Mouse (Mus musculus): ENCODE data around the gene Atp6v1e2. TPM values are rescaled to one million over a fixed set of nuclear protein-coding genes. Genes with fewer than 3 reads are reported as not detected.

The Atp6v1e2 gene
- total RNA-seq (2022): not detected

DNA sequence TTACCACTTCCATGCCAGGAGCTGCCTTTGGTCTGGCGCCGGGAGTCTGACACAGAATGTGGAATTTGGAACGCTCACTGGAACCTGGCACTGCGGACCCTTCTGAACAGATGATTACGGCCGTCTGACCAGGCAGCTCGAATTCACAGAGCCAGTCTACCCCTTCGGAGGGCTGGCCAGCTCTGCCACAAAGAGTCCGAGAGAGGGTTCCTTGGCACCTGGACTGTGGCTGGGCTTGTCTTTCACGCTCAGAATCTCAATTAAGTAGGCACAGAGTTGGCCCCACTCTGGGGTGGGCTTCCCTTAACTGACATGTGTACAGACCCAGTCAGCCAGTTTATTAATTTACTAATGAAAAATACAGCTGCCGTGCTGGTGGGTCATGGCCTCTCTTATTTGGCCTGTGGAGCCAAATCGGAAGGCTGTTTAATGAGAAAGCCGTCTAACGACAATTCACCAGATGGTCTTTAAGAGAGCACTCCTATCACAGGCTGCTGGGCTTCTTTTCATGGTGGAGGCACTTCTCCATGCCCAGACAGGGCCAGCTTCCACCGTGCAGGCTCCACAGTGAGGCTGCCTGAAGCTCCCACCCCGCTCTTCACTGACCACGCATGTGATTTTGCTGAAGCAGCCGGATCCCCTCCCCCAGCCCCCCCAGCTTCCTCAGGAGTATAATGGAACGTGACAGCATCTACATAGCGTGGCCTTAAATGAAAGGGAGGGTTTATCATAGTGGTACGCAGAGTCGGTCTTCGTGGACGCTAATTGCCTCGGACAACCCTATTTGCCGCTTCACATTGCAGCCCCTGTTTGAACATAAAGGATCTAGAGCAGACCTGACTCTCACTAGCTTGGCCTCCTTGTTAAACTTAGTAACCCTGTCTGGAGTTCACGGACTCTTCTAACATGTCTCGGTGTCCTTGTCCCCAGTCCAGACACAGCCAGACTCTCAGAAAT, at the start of gene Atp6v1e2:
Gene Atp6v1e2, minus strand, starts transcription at position 58 of the 957 bp plus-strand sequence.
- DNase-seq (ENCODE audit: low spot score in 2 of 2): no peak

DNA sequence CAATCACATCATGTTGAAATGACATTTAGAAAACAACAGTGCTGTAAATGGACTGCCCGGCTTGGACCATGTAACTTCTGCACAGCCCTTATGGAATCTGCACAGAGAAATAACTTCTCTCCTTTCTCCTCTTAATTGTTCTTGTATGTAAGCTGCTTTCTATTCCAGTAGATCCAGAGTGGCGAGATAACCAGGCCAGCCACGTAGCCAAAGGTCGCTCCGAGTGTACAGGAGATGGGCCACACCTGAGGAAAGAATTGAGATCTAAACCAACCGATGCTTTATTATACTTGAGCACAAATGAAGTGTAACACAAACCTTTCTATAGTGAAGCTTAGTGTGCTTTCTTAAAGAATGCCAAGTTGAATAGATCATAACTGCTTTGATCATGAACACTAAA, 49.6 kb upstream of the Atp6v1e2 start:
- no peak for DNase-seq (ENCODE audit: low spot score in 2 of 2)

DNA sequence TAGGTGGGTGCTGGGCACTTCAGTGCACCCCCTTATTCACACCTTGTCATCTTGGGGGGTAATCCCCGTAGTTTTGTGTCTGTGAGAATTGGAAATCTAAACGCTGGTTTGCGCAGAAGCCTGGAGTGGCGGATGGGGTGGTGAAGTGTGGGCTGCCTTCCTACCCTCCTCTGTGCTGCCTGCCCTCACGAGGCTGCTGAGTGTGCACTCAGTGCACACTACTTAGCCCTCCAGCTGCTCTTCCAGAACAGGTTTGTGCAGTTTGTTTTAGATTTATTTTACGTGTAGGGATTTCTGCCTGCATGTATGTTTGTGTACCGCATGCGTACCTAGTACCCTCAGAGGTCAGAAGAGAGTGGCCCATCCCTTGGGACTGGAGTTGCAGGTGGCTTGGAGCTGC, 43.6 kb upstream of the Atp6v1e2 start:
- DNase-seq (ENCODE audit: low spot score in 2 of 2): no peak

DNA sequence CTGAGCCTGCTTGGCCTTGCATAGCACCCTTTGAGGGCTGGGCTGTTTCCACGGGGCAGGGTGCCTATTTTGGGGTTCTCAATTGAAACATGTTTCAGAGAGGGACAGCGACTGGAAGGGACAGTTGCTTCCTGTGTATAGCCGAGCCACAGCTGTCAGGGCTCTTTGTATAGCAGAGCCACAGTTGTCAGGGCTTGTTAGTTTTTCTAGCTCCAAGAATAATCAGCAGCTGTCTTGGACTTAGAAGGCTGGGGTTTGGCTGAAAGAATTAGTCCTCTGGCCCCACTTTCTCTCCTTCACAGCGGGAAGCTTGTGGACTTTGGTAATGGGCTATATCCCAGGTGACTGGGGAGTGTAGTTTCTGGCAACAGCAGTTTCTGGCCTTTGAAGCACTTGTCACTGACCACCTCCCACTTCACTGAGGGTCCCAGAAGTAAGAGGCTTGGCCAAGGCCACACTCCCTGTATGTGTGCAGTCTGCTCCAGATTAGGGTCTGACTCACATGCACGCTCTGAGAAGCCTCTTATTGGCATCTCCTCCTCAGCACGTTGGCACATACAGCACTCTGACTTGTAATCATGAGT, 41.0 kb upstream of the Atp6v1e2 start:
- DNase-seq (ENCODE audit: low spot score in 2 of 2): no peak

DNA sequence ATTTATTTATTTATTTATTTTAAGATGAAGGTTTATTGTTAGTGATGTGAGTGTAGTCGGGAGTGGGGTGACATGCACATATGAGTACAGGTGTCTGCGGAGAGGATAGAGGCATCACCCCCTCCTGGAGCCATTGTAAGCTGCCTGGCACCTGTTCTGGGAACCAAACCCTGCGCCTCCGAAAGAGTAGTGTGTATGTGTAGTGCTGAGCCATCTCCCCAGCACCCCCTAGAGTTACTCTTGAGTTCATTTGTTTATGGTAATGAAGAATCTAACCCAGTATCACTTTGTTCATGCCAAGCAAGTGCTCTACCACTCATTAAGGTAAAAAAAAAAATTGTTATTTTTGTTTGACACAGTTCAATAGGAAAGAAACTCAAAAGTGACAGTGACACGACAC, 40.5 kb upstream of the Atp6v1e2 start:
- no peak for DNase-seq (ENCODE audit: low spot score in 2 of 2)

DNA sequence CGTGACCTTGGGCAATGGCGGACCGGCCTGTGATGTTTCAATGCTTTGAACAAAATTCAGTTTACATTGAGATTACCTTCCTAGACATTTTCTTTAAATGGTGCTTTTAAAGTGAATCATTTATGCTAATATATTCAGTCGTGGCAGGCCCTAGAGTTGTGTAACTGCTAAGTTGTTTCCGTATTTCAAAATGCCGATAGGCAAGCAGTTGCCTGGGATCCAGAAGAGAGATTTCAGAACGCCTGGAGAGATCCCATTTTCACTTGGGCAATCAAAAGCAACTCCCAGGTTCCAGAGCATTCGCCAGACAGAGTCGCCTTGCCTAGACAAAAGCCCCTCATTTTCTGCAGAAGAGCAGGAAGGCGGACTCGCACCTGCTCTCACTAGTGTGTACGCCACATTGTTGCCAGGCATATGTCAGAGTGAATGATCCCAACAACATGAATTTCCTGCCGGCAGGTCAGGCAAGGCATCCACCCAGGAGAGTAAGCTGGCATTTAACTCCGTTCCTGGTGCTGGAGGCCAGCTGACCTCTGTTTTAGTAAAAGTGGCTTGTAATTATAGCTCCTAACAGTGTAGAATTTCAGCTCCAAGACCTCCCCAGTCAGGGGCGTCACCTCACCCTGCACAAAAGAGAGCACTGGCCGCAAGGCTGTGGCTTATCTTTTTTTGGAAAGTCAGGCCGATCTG, 38.9 kb upstream of the Atp6v1e2 start:
- no peak for DNase-seq (ENCODE audit: low spot score in 2 of 2)

DNA sequence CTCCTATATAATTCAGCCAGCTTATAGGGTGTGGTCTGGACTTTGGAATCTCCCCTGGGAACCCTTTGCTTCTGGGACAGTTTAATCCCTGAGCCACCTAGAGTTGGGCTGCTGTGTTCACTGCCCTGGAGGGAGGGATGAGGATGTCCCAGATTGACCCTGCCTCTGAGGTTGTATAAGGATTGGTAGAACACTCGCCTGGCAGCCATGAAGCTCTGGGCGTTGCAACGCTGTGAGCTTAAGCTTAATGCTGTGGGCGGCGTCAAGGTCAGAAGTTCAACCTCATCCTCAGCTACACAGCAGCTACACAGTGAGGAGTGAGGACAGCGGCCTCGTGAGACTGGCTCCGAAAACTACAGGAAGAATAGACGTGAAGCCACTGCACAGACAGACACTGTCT, 34.8 kb upstream of the Atp6v1e2 start:
- DNase-seq (ENCODE audit: low spot score in 2 of 2): no peak

DNA sequence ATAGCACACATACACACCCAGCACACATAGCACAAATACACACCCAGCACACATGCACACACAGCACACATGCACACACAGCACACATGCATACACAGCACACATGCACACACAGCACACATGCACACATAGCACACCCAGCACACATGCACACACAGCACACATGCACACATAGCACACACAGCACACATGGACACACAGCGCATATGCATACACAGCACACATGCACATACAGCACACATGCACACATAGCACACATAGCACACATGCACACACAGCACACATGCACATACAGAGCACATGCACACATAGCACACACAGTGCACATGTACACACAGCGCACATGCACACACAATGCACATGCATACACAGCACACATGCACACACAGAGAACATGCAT, 34.0 kb upstream of the Atp6v1e2 start:
- DNase-seq (ENCODE audit: low spot score in 2 of 2): no peak

DNA sequence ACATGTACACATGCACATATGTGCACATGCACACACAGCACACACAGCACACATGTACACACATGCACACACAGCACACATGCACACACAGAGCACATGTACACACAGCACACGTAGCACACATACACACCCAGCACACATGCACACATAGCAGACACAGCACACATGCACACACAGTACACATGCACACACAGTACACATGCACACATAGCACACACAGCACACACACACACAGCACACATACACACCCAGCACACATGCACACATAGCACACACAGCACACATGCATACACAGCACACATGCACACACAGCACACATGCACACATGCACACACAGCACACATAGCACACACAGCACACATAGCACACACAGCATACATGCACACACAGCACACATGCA, 33.5 kb upstream of the Atp6v1e2 start:
- DNase-seq (ENCODE audit: low spot score in 2 of 2): no peak

DNA sequence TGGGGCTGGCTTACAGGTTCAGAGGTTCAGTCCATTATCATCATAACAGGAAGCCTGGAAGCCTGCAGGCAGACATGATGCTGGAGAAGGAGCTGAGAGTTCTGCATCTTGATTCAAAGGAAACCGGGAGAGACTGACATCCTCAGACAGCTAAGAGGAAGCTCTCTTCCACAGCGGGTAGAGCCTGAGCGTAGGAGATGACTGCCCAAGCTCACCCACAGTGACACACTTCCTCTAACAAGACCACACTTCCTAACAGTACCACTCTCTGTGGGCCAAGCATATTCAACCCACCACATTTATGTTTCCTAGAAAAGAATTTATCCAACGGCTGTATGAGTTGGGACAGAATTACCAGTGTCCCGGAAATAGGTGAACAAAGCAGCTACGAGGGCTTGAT, 30.8 kb upstream of the Atp6v1e2 start:
- no peak for DNase-seq (ENCODE audit: low spot score in 2 of 2)

DNA sequence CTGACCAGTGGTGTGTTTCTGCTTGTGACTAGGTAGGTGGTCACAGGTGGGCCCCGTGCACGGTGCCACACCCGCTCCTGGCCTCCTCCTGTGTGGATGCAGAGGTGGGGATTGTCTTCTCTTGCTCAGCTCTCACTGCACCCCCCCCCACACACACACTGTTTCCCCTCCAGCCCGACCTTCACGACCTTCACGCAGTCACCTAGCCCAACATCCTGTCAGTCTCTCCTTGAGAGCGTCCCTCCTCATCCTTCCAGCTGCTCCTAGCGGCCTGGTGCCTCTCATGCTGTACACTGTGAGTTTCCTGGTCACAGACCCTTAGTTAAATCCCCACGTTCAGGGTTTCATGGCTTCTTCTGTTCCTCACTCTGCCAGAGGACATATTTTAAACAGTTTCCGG, 28.7 kb upstream of the Atp6v1e2 start:
- no peak for DNase-seq (ENCODE audit: low spot score in 2 of 2)

DNA sequence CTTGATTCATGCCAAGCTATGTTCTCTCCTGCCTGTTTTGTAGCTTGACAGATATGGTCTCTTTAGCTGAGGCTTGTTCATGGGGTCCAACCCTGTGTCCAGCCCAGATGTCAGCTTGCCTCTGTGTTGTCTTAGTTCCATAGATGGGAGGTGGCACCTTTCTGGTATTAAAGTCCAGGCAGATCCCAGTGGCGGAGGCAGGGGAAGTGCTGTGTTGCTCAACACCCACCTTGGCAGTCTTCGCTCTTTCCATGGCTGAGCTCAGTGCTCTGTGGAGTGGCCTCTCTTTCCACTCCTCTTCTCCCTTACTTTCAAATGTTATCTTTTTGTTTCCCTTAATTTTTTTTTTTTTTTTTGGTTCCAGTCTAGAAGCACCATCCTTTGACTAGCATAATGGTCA, 25.4 kb upstream of the Atp6v1e2 start:
- no peak for DNase-seq (ENCODE audit: low spot score in 2 of 2)

DNA sequence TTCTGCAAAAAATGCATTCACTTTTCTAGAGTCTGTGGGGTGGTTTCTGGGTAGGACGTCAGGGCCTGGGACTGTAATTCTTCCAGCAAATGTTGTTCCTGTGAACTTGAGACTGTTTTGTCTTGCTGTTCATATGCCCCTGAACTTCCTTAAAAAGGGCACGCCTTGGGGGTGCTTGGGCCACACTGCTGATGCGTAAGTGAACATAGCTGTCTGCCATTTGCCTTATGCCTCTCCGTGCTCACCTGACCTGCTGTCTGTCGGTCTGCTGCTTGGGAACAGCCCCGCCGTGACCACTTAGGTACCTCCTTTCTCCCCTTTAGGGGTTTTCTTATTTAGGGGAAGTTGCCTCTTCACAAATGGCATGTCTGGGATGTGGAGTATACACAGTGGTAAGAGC, 24.2 kb upstream of the Atp6v1e2 start:
- DNase-seq (ENCODE audit: low spot score in 2 of 2): no peak

DNA sequence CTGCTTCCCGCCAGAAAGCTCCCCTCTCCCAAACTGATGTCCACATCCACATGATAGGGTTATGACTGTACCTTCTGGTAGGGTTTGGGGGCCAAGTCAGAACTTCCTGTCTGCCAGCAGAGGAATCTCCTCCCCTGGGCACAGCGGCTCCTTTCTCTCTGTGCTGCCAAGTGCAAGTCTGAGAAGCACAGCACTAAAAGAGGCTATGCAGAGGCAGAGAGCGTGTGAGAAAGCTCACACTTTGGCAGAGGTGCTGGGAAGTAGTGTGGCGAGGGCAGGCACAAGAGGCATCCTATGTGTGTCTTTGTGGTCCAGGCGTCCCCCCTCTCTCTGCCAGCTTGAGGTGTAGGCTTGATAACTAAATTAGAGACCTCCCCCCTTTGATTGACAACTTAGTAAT, 23.3 kb upstream of the Atp6v1e2 start:
- no peak for DNase-seq (ENCODE audit: low spot score in 2 of 2)

DNA sequence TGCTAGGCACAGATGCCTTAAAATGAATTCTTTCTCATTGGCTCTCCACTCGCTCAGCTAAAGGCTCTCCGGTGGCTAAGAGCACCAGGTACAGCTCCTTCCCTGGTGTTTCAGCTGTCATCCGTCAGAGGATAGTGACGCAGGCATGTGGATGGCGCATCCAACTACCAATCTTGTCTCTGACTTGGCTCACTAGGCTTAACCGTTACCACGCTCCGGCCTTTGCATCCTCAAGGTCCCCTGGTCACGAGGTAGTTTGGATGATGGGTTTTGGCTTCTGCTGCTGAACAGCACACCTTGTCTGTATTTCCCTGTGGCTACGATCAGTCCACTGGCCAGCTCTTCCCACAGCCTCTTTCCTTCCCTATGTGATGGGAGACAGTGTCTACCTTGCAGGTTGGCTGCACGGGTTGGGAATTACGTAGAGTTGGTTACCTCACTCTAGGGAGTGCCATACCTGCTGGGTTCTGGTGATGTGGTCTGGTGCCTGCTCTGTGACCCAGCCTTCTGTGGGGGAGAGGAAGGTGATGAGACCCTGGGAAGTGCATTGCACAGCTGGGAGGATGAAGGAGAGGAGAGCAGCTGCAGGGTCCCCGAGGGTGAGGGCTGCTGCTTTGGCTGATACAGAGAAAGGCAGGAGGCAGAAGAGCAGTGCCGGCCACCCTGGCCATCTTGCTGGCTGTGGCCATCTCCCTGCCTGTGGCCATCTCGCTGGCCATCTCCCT, 22.5 kb upstream of the Atp6v1e2 start:
- no peak for DNase-seq (ENCODE audit: low spot score in 2 of 2)

DNA sequence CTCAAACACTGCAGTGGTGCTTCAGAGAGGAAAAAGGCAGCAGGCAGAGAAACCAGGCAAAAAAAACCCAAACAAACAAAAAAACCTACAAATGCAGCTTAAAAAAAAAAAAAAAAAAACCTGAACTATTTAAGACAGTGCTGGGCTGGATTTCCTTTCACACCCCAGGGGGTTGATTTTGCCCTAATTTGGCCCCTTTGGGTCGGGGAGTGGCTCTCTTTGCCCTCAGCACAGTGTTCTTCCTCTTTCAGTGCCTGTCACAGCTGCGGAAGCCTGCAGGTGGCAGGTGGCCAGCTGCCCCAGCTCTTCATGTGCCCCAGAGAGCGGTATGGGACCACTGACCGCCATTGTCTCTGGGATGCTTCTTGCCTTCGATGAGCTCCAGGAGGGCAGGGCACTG, 21.9 kb upstream of the Atp6v1e2 start:
- DNase-seq (ENCODE audit: low spot score in 2 of 2): no peak

DNA sequence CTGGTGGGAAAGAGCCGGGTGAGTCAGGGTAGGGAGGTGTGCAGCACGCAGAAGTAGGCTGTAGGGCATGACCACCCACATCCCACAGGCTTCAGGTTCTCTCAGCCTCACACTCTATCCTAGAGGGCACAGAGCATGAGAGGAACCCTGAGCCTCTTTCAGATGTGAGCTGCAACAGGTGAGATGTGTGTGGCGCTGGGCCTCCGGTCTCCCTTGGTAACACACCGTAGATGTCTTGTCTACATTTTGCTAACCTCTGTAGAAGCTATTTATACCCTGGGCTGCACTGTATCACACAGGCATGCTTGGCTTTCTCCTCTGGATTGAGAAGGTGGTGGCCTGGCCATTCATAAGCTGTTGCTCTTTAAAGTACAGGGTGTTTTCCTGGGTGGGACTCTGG, 20.9 kb upstream of the Atp6v1e2 start:
- DNase-seq (ENCODE audit: low spot score in 2 of 2): no peak

DNA sequence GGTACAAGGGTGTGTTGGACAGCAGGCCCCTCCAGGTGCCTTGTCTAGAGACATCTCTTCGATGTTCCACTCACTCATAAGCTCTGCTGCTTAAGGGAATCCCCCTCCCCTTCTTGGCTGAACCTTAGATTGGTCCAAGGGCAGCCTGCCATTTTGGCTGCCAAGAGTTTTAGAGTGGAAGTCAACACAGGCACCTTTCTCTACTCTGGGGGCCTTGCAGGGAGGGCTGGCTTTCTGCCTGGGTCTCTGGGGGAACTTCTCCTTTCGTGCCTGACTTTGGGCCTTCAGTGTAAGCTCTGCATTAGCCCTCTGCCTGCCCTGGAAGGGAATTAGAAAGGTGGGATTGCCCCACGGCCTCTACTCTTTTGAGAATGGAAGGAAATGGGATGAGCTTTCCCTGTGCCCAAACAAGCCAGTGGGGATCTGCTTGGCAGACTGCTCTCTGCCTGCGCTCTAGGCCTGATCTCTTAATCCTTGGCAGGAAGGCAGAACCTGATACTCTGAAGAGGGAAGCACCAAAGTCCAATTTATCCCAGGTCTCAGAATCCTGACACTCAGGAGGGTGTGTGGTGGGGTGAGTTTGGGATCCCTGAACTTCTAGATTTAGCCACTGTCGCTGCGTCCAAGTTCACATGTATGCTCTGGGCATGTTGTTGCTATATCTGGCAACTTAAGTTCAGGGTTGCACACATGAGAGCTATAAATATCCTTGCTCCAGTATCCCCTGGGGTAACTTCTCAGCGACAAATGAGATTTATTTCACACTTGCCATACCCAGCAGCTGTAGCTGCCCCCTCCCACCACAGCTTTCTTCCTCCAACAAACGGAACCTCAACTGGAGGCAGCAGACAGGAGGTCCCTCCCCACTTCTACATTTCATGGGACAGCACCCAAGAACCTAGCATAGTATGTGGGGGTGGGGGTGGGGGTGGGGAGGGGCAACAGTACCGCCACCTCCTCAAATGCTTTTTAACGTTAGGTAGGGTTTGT, 20.1 kb upstream of the Atp6v1e2 start:
- no peak for DNase-seq (ENCODE audit: low spot score in 2 of 2)

DNA sequence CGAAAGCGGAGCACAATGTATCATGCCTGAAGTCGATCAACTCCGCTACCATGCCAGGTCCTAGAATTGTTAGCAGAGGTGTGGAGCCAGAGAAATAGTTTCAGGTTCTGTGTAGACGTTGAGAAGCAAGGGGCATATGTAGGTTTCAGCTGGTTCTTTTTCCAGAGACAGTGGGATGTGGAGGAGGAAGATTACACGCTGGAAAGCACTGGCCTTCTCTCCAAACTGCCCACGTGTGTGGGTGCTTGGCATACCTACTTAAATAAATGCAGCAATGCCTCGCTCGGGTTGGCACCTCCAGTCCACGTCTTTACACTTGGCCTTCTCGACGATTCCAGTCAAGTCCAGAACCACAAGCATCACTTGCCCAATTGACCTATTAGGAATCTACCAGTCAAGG, 19.4 kb upstream of the Atp6v1e2 start:
- DNase-seq (ENCODE audit: low spot score in 2 of 2): no peak

DNA sequence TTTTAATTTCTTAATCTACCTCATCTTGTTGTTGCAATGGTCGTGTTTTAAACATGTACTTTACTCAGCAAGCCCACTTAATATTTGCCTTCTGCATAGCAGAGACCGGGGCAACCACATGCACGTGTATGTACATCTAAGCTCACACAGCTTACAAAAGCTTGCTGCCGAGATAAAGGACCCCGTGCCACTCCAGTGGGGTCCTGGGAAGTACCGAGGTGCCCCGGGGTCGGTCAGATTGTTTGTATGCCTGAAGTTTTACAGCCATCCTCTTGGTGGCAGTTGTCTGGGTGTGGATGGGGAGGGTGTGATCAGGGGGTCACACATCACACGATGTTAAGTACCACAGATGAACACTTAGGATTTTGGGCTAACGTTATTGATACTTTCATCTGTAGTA, 18.3 kb upstream of the Atp6v1e2 start:
- DNase-seq (ENCODE audit: low spot score in 2 of 2): no peak

DNA sequence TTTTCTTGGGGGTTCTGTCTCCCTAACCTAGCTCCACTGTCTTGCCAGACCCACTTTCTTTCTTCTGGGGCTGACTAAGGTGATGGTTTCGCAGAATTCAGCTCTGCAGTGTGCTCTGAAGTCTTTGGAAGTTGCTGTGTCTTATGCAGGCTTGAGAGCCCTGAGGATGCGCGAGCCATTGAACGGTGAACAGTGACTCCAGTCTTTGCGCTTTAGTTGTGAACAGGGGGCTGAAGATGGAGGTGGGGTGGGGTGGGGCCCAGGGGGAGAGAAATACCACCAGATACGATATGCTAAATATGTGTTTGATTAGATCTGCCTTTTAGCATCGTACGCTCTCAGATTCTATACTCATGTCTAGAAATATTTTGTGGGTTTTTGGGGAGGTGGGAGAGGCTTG, 17.4 kb upstream of the Atp6v1e2 start:
- no peak for DNase-seq (ENCODE audit: low spot score in 2 of 2)
